Mouse (Mus musculus) neural tube, embryonic 11.5 days (tissue): ENCODE measurements at regions not wholly inside any gene's neighbourhood (a gene's known extent, or its start where the extent isn't known, plus 50 kb on each side); places are given as distances from the start of the nearest gene placed in this dataset.

Experiments used
- ATAC-seq: fragments of 200-750 bp; cut with Nextera tagmentation; 2 replicates; pipeline ENCODE4 v1.8.0; 2017; ENCODE audit warnings: moderate number of reproducible peaks, mild to moderate bottlenecking, moderate TSS enrichment, moderate library complexity; ENCODE audit not compliant: insufficient read depth, low FRiP score, low TSS enrichment
- DNase-seq: peaks from one replicate; pipeline ENCODE4 v3.0.0-alpha.2; 2015; ENCODE audit warnings: low spot score
- H3K27ac ChIP-seq: fragments of 300-500 bp; sonication (generic); 2 replicates; pipeline ENCODE4 v1.5.1; 2014; ENCODE audit warnings: low read depth, mild to moderate bottlenecking, low read length
- H3K27me3 ChIP-seq: fragments of 300-500 bp; sonication (generic); 2 replicates; pipeline ENCODE4 v1.6.1; 2014; ENCODE audit warnings: mild to moderate bottlenecking, low read length, mixed read lengths; ENCODE audit not compliant: control insufficient read depth, insufficient read depth
- H3K36me3 ChIP-seq: fragments of 300-500 bp; sonication (generic); 2 replicates; pipeline ENCODE4 v1.6.1; 2014; ENCODE audit warnings: mild to moderate bottlenecking, low read length, moderate library complexity, mixed read lengths; ENCODE audit not compliant: control insufficient read depth, insufficient read depth
- H3K4me1 ChIP-seq: fragments of 300-500 bp; sonication (generic); 2 replicates; pipeline ENCODE4 v1.6.1; 2014; ENCODE audit warnings: low read length, mixed read lengths; ENCODE audit not compliant: control insufficient read depth, insufficient read depth
- H3K4me2 ChIP-seq: fragments of 300-500 bp; sonication (generic); 2 replicates; pipeline ENCODE4 v1.6.1; 2014; ENCODE audit warnings: low read depth, mild to moderate bottlenecking, moderate library complexity
- H3K4me3 ChIP-seq: fragments of 300-500 bp; sonication (generic); 2 replicates; pipeline ENCODE4 v1.5.1; 2014; ENCODE audit warnings: low read depth, low read length
- H3K9ac ChIP-seq: fragments of 300-500 bp; sonication (generic); 2 replicates; pipeline ENCODE4 v1.6.1; 2014; ENCODE audit warnings: mild to moderate bottlenecking, low read length
- H3K9me3 ChIP-seq: fragments of 300-500 bp; sonication (generic); 2 replicates; pipeline ENCODE4 v1.6.1; 2016; ENCODE audit warnings: low read length; ENCODE audit not compliant: control insufficient read depth
- WGBS: fragments of 180-500 bp; shearing (Covaris S2); extraction: QIAGEN DNeasy Blood & Tissue Kit; methylation state at CpG from one replicate; pipeline ENCODE4 v1.1.7; 2014; 5-methylcytosine and 5-hydroxymethylcytosine counted together

GRCm38 (mm10) chr3:156304174-156304573, 257.4 kb upstream of the Negr1 start:
- ATAC-seq (no peak), DNase-seq (no peak)
- Histone ChIP-seq H3K27me3 (no peaks in the 10 kb centered on the region), H3K9ac (no peak overlapping the region), H3K27ac (no peak overlapping the region), H3K4me3 (no peak overlapping the region), H3K4me1 (peaks cover 3% of the 10 kb centered on the region), H3K4me2 (no peak overlapping the region), H3K36me3 (no peaks in the 10 kb centered on the region), H3K9me3 (no peaks in the 10 kb centered on the region)
- WGBS, result 22% methylated on average over 4 of the region's 4 CpGs

- ATAC-seq (no peak), DNase-seq (no peak)
- no peak overlapping the region for H3K4me2 ChIP-seq
- no peak overlapping the region for H3K27ac ChIP-seq
- no peak overlapping the region for H3K4me3 ChIP-seq
- H3K9ac ChIP-seq, result no peak overlapping the region
- H3K4me1 ChIP-seq, result peaks cover 3% of the 10 kb centered on the region
- H3K27me3 ChIP-seq, result no peaks in the 10 kb centered on the region
- H3K9me3 ChIP-seq, result no peaks in the 10 kb centered on the region
- H3K36me3 ChIP-seq, result no peaks in the 10 kb centered on the region
These were observed 256.5 kb upstream of the Negr1 start for GRCm38 (mm10) chr3:156305064-156305463.

GRCm38 (mm10) chr3:156335033-156335793, 226.4 kb upstream of the Negr1 start:
- ATAC-seq (no peak), DNase-seq (no peak)
- Histone ChIP-seq H3K4me1 (no peaks in the 10 kb centered on the region), H3K9me3 (no peaks in the 10 kb centered on the region), H3K36me3 (no peaks in the 10 kb centered on the region), H3K27ac (no peak overlapping the region), H3K27me3 (no peaks in the 10 kb centered on the region), H3K4me3 (no peak overlapping the region), H3K9ac (no peak overlapping the region), H3K4me2 (no peak overlapping the region)
- 82% methylated on average over 6 of the region's 6 CpGs for WGBS

GRCm38 (mm10) chr3:156341484-156341883, 220.1 kb upstream of the Negr1 start:
- H3K9me3 ChIP-seq, result no peaks in the 10 kb centered on the region
- no peaks in the 10 kb centered on the region for H3K4me1 ChIP-seq
- H3K4me3 ChIP-seq, result no peak overlapping the region
- H3K27me3 ChIP-seq, result no peaks in the 10 kb centered on the region
- H3K4me2 ChIP-seq, result no peak overlapping the region
- no peaks in the 10 kb centered on the region for H3K36me3 ChIP-seq
- no peak overlapping the region for H3K9ac ChIP-seq
- 88% methylated on average over 1 of the region's 1 CpGs for WGBS
- DNase-seq, result no peak
- H3K27ac ChIP-seq, result no peak overlapping the region
- no peak for ATAC-seq

- no peak overlapping the region for H3K4me3 ChIP-seq
- WGBS, result 69% methylated on average over 4 of the region's 4 CpGs
- no peak overlapping the region for H3K9ac ChIP-seq
- ATAC-seq (no peak), DNase-seq (no peak)
- H3K4me2 ChIP-seq, result no peak overlapping the region
- no peaks in the 10 kb centered on the region for H3K27me3 ChIP-seq
- H3K27ac ChIP-seq, result no peak overlapping the region
- no peaks in the 10 kb centered on the region for H3K9me3 ChIP-seq
- no peaks in the 10 kb centered on the region for H3K36me3 ChIP-seq
- H3K4me1 ChIP-seq, result 0 out of 2 replicates have a peak, but pooled peaks cover 2% of the 10 kb centered on the region
These were observed 209.9 kb upstream of the Negr1 start for GRCm38 (mm10) chr3:156351727-156352126.

- peak; percentile 84 for ATAC-seq
- Histone ChIP-seq H3K4me2 (no peak overlapping the region), H3K9me3 (no peaks in the 10 kb centered on the region), H3K36me3 (no peaks in the 10 kb centered on the region), H3K27me3 (no peaks in the 10 kb centered on the region), H3K9ac (no peak overlapping the region), H3K4me1 (0 out of 2 replicates have a peak, but pooled peaks cover 2% of the 10 kb centered on the region), H3K4me3 (no peak overlapping the region), H3K27ac (no peak overlapping the region)
- peak; percentile 11 for DNase-seq
- 16% methylated on average over 3 of the region's 3 CpGs for WGBS
These were observed 208.2 kb upstream of the Negr1 start for GRCm38 (mm10) chr3:156353430-156353829.

- DNase-seq (no peak), ATAC-seq (peak; percentile 71)
- H3K9me3 ChIP-seq, result no peaks in the 10 kb centered on the region
- no peak overlapping the region for H3K9ac ChIP-seq
- H3K27ac ChIP-seq, result no peak overlapping the region
- 39% methylated on average over 9 of the region's 9 CpGs for WGBS
- no peak overlapping the region for H3K4me3 ChIP-seq
- no peak overlapping the region for H3K4me2 ChIP-seq
- no peaks in the 10 kb centered on the region for H3K36me3 ChIP-seq
- 0 out of 2 replicates have a peak, but pooled peaks cover 2% of the 10 kb centered on the region for H3K4me1 ChIP-seq
- no peaks in the 10 kb centered on the region for H3K27me3 ChIP-seq
These were observed 207.6 kb upstream of the Negr1 start for GRCm38 (mm10) chr3:156353841-156354473.

- H3K27ac ChIP-seq, result no peak overlapping the region
- no peak overlapping the region for H3K9ac ChIP-seq
- H3K4me2 ChIP-seq, result no peak overlapping the region
- H3K4me3 ChIP-seq, result no peak overlapping the region
- ATAC-seq (no peak), DNase-seq (no peak)
- no peaks in the 10 kb centered on the region for H3K9me3 ChIP-seq
- no peaks in the 10 kb centered on the region for H3K4me1 ChIP-seq
- no peaks in the 10 kb centered on the region for H3K36me3 ChIP-seq
- WGBS, result 78% methylated on average over 3 of the region's 3 CpGs
- no peaks in the 10 kb centered on the region for H3K27me3 ChIP-seq
These were observed 192.8 kb upstream of the Negr1 start for GRCm38 (mm10) chr3:156368669-156369343.
